Mouse (Mus musculus): ENCODE measurements at regions not wholly inside any gene's neighbourhood (a gene's known extent, or its start where the extent isn't known, plus 50 kb on each side); places are given as distances from the start of the nearest gene placed in this dataset.
A peak's percentile ranks its signal among the peaks of the same experiment; 100 is the strongest.

DNA sequence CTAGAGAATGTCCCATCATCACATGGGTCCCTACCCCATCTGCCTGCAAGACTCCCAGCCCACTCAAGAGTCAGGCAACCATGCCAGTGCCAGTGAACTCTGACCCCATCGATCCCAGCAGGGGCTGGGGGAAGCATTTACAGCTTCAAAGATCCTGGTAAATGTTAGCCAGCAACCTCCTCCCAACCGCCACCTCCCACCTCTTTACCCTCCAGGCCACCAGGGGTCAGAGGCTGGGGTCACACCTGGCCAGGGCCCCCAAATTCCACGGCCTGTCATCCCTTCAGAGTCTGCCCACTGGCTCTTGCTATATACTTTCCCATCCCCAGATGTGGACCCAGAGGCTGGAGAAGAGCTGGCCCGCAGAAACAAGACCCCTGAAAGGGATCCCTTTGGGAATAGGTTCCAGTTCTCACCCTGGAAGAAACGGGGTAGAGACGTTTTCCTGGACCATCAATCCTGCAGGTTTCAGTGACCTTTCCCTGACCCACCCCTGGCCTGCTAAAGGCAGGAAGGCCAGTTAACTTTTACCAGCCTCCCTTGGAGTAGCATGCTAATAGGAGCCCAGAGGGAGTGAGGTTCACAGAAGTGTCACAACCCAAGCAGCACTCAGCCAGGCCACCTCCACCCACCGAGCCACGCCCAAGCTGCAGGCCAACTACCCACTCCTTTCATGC, 132.9 kb upstream of the Zfp703 start:
- DNase-seq (ENCODE audit: low read depth, low spot score), result no peak

DNA sequence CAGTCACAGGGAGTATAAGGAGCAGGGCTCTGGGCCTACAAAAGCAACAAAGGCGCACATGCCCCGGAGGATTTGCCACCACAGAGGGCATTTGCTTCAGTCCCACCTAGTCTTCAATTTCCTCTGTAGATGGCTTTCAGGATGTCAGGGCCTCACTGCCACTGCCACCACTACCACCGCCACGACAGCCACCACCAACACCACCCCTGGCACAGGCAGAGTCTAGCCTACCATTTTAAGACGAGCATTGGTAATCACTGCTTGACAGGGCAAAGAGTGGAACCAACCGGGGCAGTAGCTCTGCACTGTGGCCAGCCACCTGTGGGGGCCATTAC, 132.3 kb upstream of the Zfp703 start:
- DNase-seq (ENCODE audit: low read depth, low spot score), result no peak

DNA sequence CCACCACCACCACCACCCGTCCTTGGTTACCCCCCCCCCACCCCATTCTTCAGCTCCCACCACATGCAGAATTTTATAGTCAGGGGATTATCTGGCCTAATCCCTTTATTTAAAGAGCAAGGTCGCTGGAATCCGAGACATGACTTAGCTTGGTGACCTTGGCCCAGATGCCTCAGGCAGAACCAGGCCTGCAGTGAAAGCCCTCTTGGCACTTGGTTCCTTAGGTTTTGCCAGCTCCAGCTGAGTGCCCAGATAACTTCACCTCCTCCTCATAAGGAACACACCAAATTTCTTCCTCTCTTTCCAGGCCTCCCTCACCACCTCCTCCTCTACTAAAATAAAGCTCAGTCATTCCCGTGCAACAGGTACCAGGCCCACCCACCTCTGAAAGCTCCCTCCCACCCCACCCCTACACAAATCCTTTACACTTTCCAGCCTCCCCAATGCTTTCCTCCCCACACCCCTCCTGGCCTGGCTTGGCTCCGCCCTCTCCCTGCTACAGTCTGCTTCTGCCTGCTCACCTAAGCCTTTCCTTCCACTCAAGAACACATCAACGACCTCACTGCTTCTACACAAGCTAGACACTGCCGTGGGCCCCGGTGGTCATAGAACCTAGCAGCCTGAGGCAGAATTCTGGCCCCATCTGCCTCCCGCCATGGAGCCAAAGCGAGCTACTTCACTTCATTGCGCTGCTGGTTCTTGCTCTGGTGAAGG, 131.5 kb upstream of the Zfp703 start:
- no peak for DNase-seq (ENCODE audit: low read depth, low spot score)

- no peak for DNase-seq (ENCODE audit: low read depth, low spot score)
Measured at GRCm38 (mm10) chr8:26847009-26847408, 130.1 kb upstream of the Zfp703 start.

GRCm38 (mm10) chr8:26848098-26848772, 128.9 kb upstream of the Zfp703 start:
- no peak for DNase-seq (ENCODE audit: low read depth, low spot score)

GRCm38 (mm10) chr8:26848955-26849684, 128.0 kb upstream of the Zfp703 start:
- peak; percentile 54 for DNase-seq (ENCODE audit: low read depth, low spot score)

- no peak for DNase-seq (ENCODE audit: low read depth, low spot score)
Measured at GRCm38 (mm10) chr8:26851871-26852800, 125.0 kb upstream of the Zfp703 start.

DNA sequence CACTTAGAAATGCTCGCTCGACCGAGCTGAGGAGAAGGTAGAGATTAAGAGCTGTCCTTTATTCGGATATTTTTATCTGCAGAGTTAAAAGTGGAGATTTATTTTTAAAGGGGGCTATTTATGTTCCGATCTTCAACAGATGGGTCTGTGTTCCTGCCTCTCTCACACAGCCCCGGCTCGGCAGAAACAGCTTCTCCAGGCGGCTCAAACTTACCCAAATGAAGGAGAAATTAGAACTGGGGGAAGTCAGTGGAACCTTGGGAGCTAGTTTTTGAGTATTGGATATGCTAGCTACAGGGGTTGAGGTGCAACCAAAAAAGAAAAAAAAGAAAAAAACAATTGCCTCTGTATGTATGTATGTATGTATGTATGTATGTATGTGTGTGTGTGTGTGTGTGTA, 124.2 kb upstream of the Zfp703 start:
- DNase-seq (ENCODE audit: low read depth, low spot score), result peak; percentile 62

GRCm38 (mm10) chr8:26854557-26855238, 122.4 kb upstream of the Zfp703 start:
- no peak for DNase-seq (ENCODE audit: low read depth, low spot score)

DNA sequence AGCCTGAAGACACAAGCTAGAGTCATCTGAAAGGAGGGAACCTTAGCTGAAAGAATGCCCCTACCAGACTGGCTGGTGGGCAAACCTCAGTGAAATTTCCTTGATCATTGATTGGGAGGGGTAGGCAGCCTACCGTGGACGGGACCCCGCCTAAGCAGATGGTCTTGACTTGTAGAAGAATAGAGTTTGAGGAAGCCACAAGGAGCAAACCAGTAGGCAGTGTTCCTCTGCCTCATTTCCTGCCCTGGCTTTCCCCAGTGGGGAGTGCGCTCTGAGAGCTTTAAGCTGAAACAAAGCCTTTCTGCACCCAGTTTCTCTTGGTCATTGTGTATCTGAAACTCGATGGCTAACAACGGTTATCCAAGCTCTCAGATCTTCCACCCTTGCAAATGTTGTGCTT, 121.9 kb upstream of the Zfp703 start:
- no peak for DNase-seq (ENCODE audit: low read depth, low spot score)

DNA sequence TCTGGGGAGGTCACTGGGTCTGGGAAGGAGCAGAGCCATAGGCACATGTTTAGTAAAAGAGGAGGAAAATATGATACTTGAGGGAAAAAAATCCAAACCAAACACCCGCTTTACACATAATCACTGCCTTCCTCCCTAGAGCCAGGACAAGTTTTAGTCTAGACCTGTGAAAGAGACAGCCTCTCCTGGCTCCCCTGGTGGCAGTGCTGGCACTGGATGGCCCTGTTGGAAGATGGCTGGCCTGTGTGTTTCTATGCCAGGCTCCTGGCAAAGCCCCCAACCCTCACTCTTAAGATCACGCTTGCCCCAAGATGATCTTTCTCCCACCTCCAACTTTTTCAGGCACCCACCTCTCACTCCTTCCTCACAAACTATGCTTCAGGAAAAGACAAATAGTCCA, 112.6 kb upstream of the Zfp703 start:
- no peak for DNase-seq (ENCODE audit: low read depth, low spot score)

DNA sequence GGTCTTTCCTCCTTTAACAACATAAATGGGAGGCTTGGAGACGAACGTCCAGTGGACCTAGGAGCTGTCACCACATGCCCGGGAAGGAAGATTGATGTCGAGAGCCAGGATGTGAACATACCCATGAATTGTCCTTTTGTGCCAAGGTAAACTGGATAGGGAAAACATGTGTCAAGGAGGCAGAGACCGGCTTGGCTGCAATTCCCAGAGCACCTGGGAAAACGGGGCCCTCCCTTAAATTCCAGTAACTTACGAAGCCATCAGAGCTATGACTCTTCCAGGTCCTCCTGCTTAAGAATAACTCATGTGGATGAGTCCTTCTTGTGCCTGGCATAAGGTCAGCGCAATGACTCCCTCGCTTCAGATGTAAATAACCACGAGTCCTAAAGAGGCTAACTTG, 112.2 kb upstream of the Zfp703 start:
- DNase-seq (ENCODE audit: low read depth, low spot score), result no peak

GRCm38 (mm10) chr8:26868101-26868848, 108.8 kb upstream of the Zfp703 start:
- DNase-seq (ENCODE audit: low read depth, low spot score), result no peak

DNA sequence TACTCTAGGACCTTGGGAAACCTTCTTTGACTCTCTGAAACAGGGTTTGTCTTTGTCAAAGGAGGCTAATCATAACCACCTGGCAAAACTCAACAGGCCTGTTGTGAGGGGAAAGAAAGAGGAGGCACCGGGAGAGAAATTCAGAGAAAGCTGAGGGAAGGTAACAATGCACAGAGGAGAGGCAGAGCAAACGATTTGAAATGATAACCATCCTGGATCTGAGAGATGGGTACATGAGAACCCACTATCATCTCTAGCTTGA, 108.3 kb upstream of the Zfp703 start:
- no peak for DNase-seq (ENCODE audit: low read depth, low spot score)

DNA sequence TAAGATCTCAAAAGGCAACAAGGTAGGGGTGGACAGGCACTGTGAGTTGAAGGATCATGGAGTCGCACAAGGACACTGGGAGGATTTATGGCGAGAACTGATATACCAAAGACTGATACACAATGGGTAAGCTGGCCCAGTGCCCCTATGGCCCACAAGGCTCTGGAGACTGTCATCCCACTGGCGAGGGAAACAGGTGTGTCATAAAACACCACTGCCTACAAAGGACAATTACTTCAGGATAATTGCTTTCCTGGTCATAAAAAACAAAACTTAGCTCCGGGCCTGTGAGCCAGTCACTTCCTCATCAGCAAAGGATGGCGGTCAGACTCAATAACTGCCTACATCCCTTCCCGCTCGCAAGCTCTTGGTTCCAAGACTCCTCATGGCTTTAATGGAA, 105.3 kb upstream of the Zfp703 start:
- DNase-seq (ENCODE audit: low read depth, low spot score), result no peak

- peak; percentile 48 for DNase-seq (ENCODE audit: low read depth, low spot score)
Measured at GRCm38 (mm10) chr8:26872382-26872781, 104.7 kb upstream of the Zfp703 start.

GRCm38 (mm10) chr8:26872815-26873214, 104.3 kb upstream of the Zfp703 start:
- no peak for DNase-seq (ENCODE audit: low read depth, low spot score)

DNA sequence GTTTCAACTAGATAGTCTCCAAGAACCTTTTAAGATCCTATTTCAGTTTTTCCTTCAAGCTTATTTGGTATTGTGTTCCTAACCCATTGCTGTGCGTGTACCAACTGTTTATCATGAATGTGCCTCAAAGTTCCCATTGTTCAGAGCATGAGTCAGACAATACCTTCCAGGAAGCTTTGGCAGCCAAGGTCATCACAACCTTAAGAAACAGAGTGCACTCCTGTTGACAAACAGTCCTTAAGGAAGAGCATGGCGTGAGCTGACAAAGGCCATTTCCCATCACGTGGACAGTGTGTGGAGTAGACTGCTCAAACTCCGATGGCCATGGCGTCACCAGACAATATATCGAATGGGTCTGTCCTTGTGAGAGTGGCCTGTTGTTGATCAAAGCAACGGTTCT, 96.9 kb upstream of the Zfp703 start:
- DNase-seq (ENCODE audit: low read depth, low spot score), result peak; percentile 11

DNA sequence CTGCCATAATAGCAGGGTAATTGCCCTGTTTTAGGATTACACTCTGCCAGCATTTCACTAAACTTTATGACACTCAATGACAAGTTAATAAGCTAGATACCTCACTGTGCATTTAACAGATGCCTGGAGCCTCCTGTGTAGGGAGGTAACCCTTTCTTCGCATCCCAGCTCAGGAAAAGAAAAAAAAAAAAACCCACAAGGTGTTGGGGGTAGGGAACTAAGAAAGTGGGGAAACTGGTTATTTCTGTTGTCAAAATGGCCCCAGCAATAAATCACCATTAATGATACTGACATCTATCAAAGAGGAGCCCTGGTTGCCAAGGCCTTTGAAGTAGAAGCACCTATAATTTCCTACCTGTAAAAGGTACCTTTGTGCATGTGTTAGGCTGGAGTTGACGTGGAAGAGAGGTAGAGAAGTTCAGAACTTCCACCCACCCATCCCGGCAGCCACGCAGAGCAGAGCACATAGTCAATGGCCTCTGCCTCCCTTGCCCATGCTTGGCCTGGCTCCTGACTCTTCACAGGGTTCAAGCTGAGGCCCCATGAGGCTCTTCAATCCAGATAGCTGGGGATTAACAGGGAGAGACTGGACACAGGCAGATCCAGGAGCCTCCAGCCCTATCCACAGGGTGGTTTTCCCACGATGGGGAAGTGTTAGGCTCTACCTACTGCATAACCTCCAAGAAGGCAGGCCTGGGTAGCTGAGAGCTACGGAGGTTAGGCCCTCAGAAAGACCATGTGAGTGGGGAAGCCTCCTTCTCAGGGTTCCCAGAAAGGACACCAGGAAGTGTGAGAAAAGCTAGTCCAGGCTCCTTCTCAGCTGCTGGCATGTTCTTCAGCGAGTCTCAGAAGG, 95.6 kb upstream of the Zfp703 start:
- no peak for DNase-seq (ENCODE audit: low read depth, low spot score)

Data from brain, adult 2 months (tissue).